Mouse (Mus musculus): ENCODE measurements around the gene Letmd1. TPM values are rescaled to one million over a fixed set of nuclear protein-coding genes. Genes with fewer than 3 reads are reported as not detected.

Letmd1 gene
- polyA plus RNA-seq, 1 experiment from 2014 or later = 30.5 TPM

- Histone ChIP-seq H3K4me3 (no peak overlapping the region), H3K27me3 (no peaks in the 10 kb centered on the region), H3K36me3 (peaks cover 80% of the 10 kb centered on the region), H3K9me3 (no peaks in the 10 kb centered on the region), H3K4me1 (no peaks in the 10 kb centered on the region), H3K4me2 (no peak overlapping the region), H3K27ac (no peak overlapping the region), H3K9ac (no peak overlapping the region)
- no peak for ATAC-seq (ENCODE audit: insufficient number of reproducible peaks, low FRiP score, low TSS enrichment, low read depth)
- WGBS = 86% methylated on average over 11 of the region's 11 CpGs
Measured at GRCm38 (mm10) chr15:100510072-100510471, 41.2 kb downstream of the Letmd1 start.

DNA sequence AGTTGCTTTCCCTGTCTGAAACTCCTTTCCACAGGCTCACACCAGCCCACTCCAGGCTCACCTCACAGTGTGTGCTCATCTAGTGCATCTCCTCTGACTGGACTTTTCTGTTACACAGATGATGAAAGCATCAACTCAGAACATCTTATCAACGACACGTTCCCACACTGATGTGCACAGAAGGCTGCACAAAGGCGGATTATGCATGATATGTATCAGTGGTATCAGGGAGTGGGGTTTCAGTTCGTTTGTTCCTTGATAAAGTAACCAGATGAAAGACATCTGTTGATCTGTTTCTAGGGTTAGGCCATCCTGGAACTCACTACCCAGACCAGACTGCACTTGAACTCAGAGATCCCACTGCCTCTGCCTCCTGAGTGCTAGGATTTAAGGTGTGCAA is 44.6 kb downstream of the Letmd1 start:
- Histone ChIP-seq H3K4me2 (no peak overlapping the region), H3K36me3 (peaks cover 72% of the 10 kb centered on the region), H3K9ac (no peak overlapping the region), H3K27ac (no peak overlapping the region), H3K9me3 (no peaks in the 10 kb centered on the region), H3K4me1 (no peaks in the 10 kb centered on the region), H3K27me3 (no peaks in the 10 kb centered on the region), H3K4me3 (no peak overlapping the region)
- 92% methylated on average over 4 of the region's 4 CpGs for WGBS
- no peak for ATAC-seq (ENCODE audit: insufficient number of reproducible peaks, low FRiP score, low TSS enrichment, low read depth)

DNA sequence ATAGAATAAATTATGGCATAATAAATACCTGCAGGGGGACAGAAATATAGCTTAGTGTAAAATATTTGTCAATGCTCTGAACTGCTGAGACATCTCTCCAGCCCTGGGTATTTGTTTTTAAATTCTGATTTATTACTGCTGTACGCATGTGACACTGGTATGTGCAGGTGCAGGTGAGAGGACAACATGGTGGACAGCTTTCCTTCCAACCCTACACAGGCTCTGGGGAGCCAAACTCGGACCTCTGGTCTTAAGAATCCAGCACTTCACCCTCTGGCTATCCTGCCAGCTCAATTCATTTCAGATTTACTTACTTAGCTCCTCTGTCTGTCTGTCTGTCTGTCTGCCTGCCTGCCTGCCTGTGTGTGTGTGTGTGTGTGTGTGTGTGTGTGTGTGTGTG is 46.3 kb downstream of the Letmd1 start:
- no peaks in the 10 kb centered on the region for H3K27me3 ChIP-seq
- H3K4me3 ChIP-seq = no peak overlapping the region
- H3K4me2 ChIP-seq = no peak overlapping the region
- WGBS = 69% methylated on average over 2 of the region's 2 CpGs
- no peaks in the 10 kb centered on the region for H3K9me3 ChIP-seq
- ATAC-seq (ENCODE audit: insufficient number of reproducible peaks, low FRiP score, low TSS enrichment, low read depth) = no peak
- H3K4me1 ChIP-seq = no peaks in the 10 kb centered on the region
- no peak overlapping the region for H3K9ac ChIP-seq
- H3K36me3 ChIP-seq = peaks cover 77% of the 10 kb centered on the region
- no peak overlapping the region for H3K27ac ChIP-seq

GRCm38 (mm10) chr15:100520306-100520705 is 51.5 kb downstream of the Letmd1 start:
- peaks cover 67% of the 10 kb centered on the region for H3K36me3 ChIP-seq
- H3K4me2 ChIP-seq = no peak overlapping the region
- no peak overlapping the region for H3K4me3 ChIP-seq
- H3K9me3 ChIP-seq = no peaks in the 10 kb centered on the region
- no peak overlapping the region for H3K27ac ChIP-seq
- H3K9ac ChIP-seq = no peak overlapping the region
- no peaks in the 10 kb centered on the region for H3K27me3 ChIP-seq
- WGBS = 92% methylated on average over 14 of the region's 14 CpGs
- ATAC-seq (ENCODE audit: insufficient number of reproducible peaks, low FRiP score, low TSS enrichment, low read depth) = no peak
- H3K4me1 ChIP-seq = no peaks in the 10 kb centered on the region

DNA sequence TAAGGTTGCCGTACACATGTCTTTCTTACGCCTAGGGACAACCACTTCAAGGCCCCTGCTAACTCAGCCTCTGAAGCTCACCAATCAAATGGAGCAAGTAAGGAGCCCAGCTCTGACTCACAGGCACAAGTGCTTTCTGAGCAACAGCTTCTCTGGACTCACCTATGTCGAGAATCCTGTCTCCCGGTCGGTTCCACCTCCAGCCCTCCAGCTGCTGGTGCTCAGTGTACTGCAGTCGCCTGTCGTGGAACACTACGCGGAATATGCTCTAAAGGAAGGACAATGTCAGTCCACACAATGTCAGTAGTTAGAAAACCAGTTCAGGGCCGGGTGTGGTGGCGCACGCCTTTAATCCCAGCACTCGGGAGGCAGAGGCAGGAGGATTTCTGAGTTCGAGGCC is 56.6 kb downstream of the Letmd1 start:
- Histone ChIP-seq H3K27ac (no peak overlapping the region), H3K4me2 (no peak overlapping the region), H3K9me3 (no peaks in the 10 kb centered on the region), H3K4me1 (no peaks in the 10 kb centered on the region), H3K36me3 (peaks cover 37% of the 10 kb centered on the region), H3K9ac (no peak overlapping the region), H3K27me3 (no peaks in the 10 kb centered on the region), H3K4me3 (no peak overlapping the region)
- ATAC-seq (ENCODE audit: insufficient number of reproducible peaks, low FRiP score, low TSS enrichment, low read depth) = no peak
- 86% methylated on average over 14 of the region's 14 CpGs for WGBS

GRCm38 (mm10) chr15:100527900-100528299 is 59.1 kb downstream of the Letmd1 start:
- no peaks in the 10 kb centered on the region for H3K9me3 ChIP-seq
- H3K36me3 ChIP-seq = peaks cover 24% of the 10 kb centered on the region
- H3K27ac ChIP-seq = no peak overlapping the region
- H3K4me3 ChIP-seq = no peak overlapping the region
- H3K27me3 ChIP-seq = no peaks in the 10 kb centered on the region
- H3K4me1 ChIP-seq = no peaks in the 10 kb centered on the region
- no peak overlapping the region for H3K4me2 ChIP-seq
- H3K9ac ChIP-seq = no peak overlapping the region
- ATAC-seq (ENCODE audit: insufficient number of reproducible peaks, low FRiP score, low TSS enrichment, low read depth) = no peak
- 79% methylated on average over 5 of the region's 5 CpGs for WGBS

Other genes with a start within 250 kb of the Letmd1 start
- gene Atf1, start 241.2 kb upstream of the Letmd1 start, polyA plus RNA-seq (2015; fragmentation: Nextera tagmentation; extraction: Ambion mirVana) = 38.0 and 45.8 TPM in 2 replicates
- not detected in 2 replicates for gene Tmprss12, start 188.2 kb upstream of the Letmd1 start, polyA plus RNA-seq (2015; fragmentation: Nextera tagmentation; extraction: Ambion mirVana)
- 4.8 and 6.3 TPM in 2 replicates for gene Mettl7a1, start 164.9 kb upstream of the Letmd1 start, polyA plus RNA-seq (2015; fragmentation: Nextera tagmentation; extraction: Ambion mirVana)
- gene Mettl7a3, start 134.1 kb upstream of the Letmd1 start, polyA plus RNA-seq (2015; fragmentation: Nextera tagmentation; extraction: Ambion mirVana) = 0.35 and 0.71 TPM in 2 replicates
- not detected in 2 replicates for gene Methig1, start 115.9 kb upstream of the Letmd1 start, polyA plus RNA-seq (2015; fragmentation: Nextera tagmentation; extraction: Ambion mirVana)
- gene Mettl7a2, start 115.8 kb upstream of the Letmd1 start, polyA plus RNA-seq (2015; fragmentation: Nextera tagmentation; extraction: Ambion mirVana) = not detected in 2 replicates
- not detected in 2 replicates for gene Higd1c, start 104.5 kb upstream of the Letmd1 start, polyA plus RNA-seq (2015; fragmentation: Nextera tagmentation; extraction: Ambion mirVana)
- gene Gm5475, start 46.9 kb upstream of the Letmd1 start, polyA plus RNA-seq (2015; fragmentation: Nextera tagmentation; extraction: Ambion mirVana) = 0.06 TPM in 1 of 2 replicates, not detected in the other
- 20.6 and 21.6 TPM in 2 replicates for gene Slc11a2, start 44.0 kb upstream of the Letmd1 start, polyA plus RNA-seq (2015; fragmentation: Nextera tagmentation; extraction: Ambion mirVana)
- gene Csrnp2, start 26.5 kb downstream of the Letmd1 start, polyA plus RNA-seq (2015; fragmentation: Nextera tagmentation; extraction: Ambion mirVana) = 13.6 and 15.9 TPM in 2 replicates
- gene Tfcp2, start 83.0 kb downstream of the Letmd1 start, polyA plus RNA-seq (2015; fragmentation: Nextera tagmentation; extraction: Ambion mirVana) = 24.9 and 25.4 TPM in 2 replicates
- 4.9 and 7.4 TPM in 2 replicates for gene Pou6f1, start 131.0 kb downstream of the Letmd1 start, polyA plus RNA-seq (2015; fragmentation: Nextera tagmentation; extraction: Ambion mirVana)
- gene Dazap2, start 146.3 kb downstream of the Letmd1 start, polyA plus RNA-seq (2015; fragmentation: Nextera tagmentation; extraction: Ambion mirVana) = 166 and 185 TPM in 2 replicates
- gene Smagp, start 167.9 kb downstream of the Letmd1 start, polyA plus RNA-seq (2015; fragmentation: Nextera tagmentation; extraction: Ambion mirVana) = 34.8 and 36.6 TPM in 2 replicates
- gene Bin2, start 200.5 kb downstream of the Letmd1 start, polyA plus RNA-seq (2015; fragmentation: Nextera tagmentation; extraction: Ambion mirVana) = 4.8 and 4.9 TPM in 2 replicates
- gene Cela1, start 218.9 kb downstream of the Letmd1 start, polyA plus RNA-seq (2015; fragmentation: Nextera tagmentation; extraction: Ambion mirVana) = 4.2 and 6.3 TPM in 2 replicates